Mouse (Mus musculus) hindlimb bud, embryonic 11.5 days (tissue): ENCODE measurements around the gene Invs.
A peak's percentile ranks its signal among the peaks of the same experiment; 100 is the strongest.

Experiments used
- DNase-seq: peaks from one replicate; pipeline ENCODE4 v3.0.0-alpha.2; 2012; ENCODE audit warnings: low read depth, low spot score; ENCODE audit errors: extremely low spot score

Invs gene

GRCm38 (mm10) chr4:48454106-48454773 lies 174.7 kb downstream of the Invs start:
- no peak for DNase-seq

GRCm38 (mm10) chr4:48458436-48458835 lies 178.9 kb downstream of the Invs start:
- no peak for DNase-seq

- DNase-seq, result no peak
These were observed 181.5 kb downstream of the Invs start for GRCm38 (mm10) chr4:48461060-48461459.

GRCm38 (mm10) chr4:48470977-48471376 lies 191.4 kb downstream of the Invs start:
- no peak for DNase-seq

GRCm38 (mm10) chr4:48472052-48472791 lies 192.7 kb downstream of the Invs start:
- DNase-seq, result no peak

- DNase-seq, result peak; percentile 66
These were observed 193.5 kb downstream of the Invs start, which contains the start of gene Tex10 for GRCm38 (mm10) chr4:48472792-48473650. Tex10 (minus strand) TSS chr4:48473459.

- DNase-seq, result no peak
These were observed 194.1 kb downstream of the Invs start for GRCm38 (mm10) chr4:48473651-48474011.

- no peak for DNase-seq
These were observed 201.7 kb downstream of the Invs start for GRCm38 (mm10) chr4:48481287-48481686.
